Mouse (Mus musculus): Measurements from ENCODE around the gene C2cd4c. TPM values are rescaled to one million over a fixed set of nuclear protein-coding genes. Genes with fewer than 3 reads are reported as not detected.

The C2cd4c gene
- polyA plus RNA-seq, 1 experiment from 2014 or later, result 0.11 TPM

GRCm38 (mm10) chr10:79633006-79633777 is 19.4 kb upstream of the C2cd4c start:
- peaks cover 11% of the 10 kb centered on the region for H3K27me3 ChIP-seq
- no peak overlapping the region for H3K27ac ChIP-seq (replicated peaks)
- WGBS, result 87% methylated on average over 17 of the region's 17 CpGs
- no peaks in the 10 kb centered on the region for H3K36me3 ChIP-seq
- H3K9ac ChIP-seq, result no peak overlapping the region
- no peak overlapping the region for H3K4me2 ChIP-seq
- no peak for ATAC-seq (ENCODE audit: low read depth)
- no peaks in the 10 kb centered on the region for H3K9me3 ChIP-seq
- H3K4me1 ChIP-seq (replicated peaks), result peaks cover 11% of the 10 kb centered on the region
- no peak overlapping the region for H3K4me3 ChIP-seq

GRCm38 (mm10) chr10:79631432-79631831 is 17.6 kb upstream of the C2cd4c start:
- no peak overlapping the region for H3K27ac ChIP-seq (replicated peaks)
- H3K4me1 ChIP-seq (replicated peaks), result 0 out of 2 replicates have a peak, but pooled peaks cover 4% of the 10 kb centered on the region
- H3K9me3 ChIP-seq, result no peaks in the 10 kb centered on the region
- 57% methylated on average over 4 of the region's 4 CpGs for WGBS
- no peak overlapping the region for H3K4me2 ChIP-seq
- no peaks in the 10 kb centered on the region for H3K36me3 ChIP-seq
- no peak for ATAC-seq (ENCODE audit: low read depth)
- H3K4me3 ChIP-seq, result no peak overlapping the region
- no peak overlapping the region for H3K9ac ChIP-seq
- H3K27me3 ChIP-seq, result no peaks in the 10 kb centered on the region

- no peaks in the 10 kb centered on the region for H3K9me3 ChIP-seq
- no peak overlapping the region for H3K9ac ChIP-seq
- peaks cover 12% of the 10 kb centered on the region; the same call in 1 of the 2 replicates for H3K36me3 ChIP-seq
- ATAC-seq (ENCODE audit: low read depth), result no peak
- H3K4me3 ChIP-seq, result no peak overlapping the region
- H3K27me3 ChIP-seq, result no peaks in the 10 kb centered on the region
- H3K4me2 ChIP-seq, result no peak overlapping the region
- no peak overlapping the region for H3K27ac ChIP-seq (replicated peaks)
- WGBS, result 88% methylated on average over 5 of the region's 5 CpGs
- no peaks in the 10 kb centered on the region for H3K4me1 ChIP-seq (replicated peaks)
Observed at GRCm38 (mm10) chr10:79628377-79628776, 14.6 kb upstream of the C2cd4c start.

- no peak overlapping the region for H3K4me2 ChIP-seq
- no peaks in the 10 kb centered on the region for H3K9me3 ChIP-seq
- ATAC-seq (ENCODE audit: low read depth), result no peak
- no peak overlapping the region for H3K9ac ChIP-seq
- 81% methylated on average over 10 of the region's 10 CpGs for WGBS
- no peaks in the 10 kb centered on the region for H3K4me1 ChIP-seq (replicated peaks)
- H3K27ac ChIP-seq (replicated peaks), result no peak overlapping the region
- H3K27me3 ChIP-seq, result no peaks in the 10 kb centered on the region
- peaks cover 14% of the 10 kb centered on the region for H3K36me3 ChIP-seq
- no peak overlapping the region for H3K4me3 ChIP-seq
Observed at GRCm38 (mm10) chr10:79626156-79626555, 12.3 kb upstream of the C2cd4c start.

GRCm38 (mm10) chr10:79625398-79625797 is 11.6 kb upstream of the C2cd4c start:
- no peak for ATAC-seq (ENCODE audit: low read depth)
- no peak overlapping the region for H3K4me2 ChIP-seq
- no peaks in the 10 kb centered on the region for H3K27me3 ChIP-seq
- no peaks in the 10 kb centered on the region for H3K4me1 ChIP-seq (replicated peaks)
- WGBS, result 81% methylated on average over 9 of the region's 9 CpGs
- H3K4me3 ChIP-seq, result no peak overlapping the region
- H3K9ac ChIP-seq, result no peak overlapping the region
- H3K9me3 ChIP-seq, result no peaks in the 10 kb centered on the region
- H3K27ac ChIP-seq (replicated peaks), result no peak overlapping the region
- H3K36me3 ChIP-seq, result peaks cover 21% of the 10 kb centered on the region

GRCm38 (mm10) chr10:79623950-79624349 is 10.1 kb upstream of the C2cd4c start:
- no peaks in the 10 kb centered on the region for H3K27me3 ChIP-seq
- H3K4me3 ChIP-seq, result no peak overlapping the region
- H3K4me1 ChIP-seq (replicated peaks), result no peaks in the 10 kb centered on the region
- ATAC-seq (ENCODE audit: low read depth), result no peak
- H3K9me3 ChIP-seq, result no peaks in the 10 kb centered on the region
- H3K4me2 ChIP-seq, result no peak overlapping the region
- H3K9ac ChIP-seq, result no peak overlapping the region
- H3K27ac ChIP-seq (replicated peaks), result no peak overlapping the region
- H3K36me3 ChIP-seq, result peaks cover 32% of the 10 kb centered on the region
- 61% methylated on average over 12 of the region's 12 CpGs for WGBS

GRCm38 (mm10) chr10:79616376-79616775 is 2.6 kb upstream of the C2cd4c start:
- no peak overlapping the region for H3K4me3 ChIP-seq
- peaks cover 24% of the 10 kb centered on the region for H3K27me3 ChIP-seq
- H3K4me1 ChIP-seq (replicated peaks), result peaks cover 25% of the 10 kb centered on the region
- no peak overlapping the region for H3K9ac ChIP-seq
- ATAC-seq (ENCODE audit: low read depth), result no peak
- H3K9me3 ChIP-seq, result no peaks in the 10 kb centered on the region
- peaks cover 25% of the 10 kb centered on the region; the same call in 1 of the 2 replicates for H3K36me3 ChIP-seq
- no peak overlapping the region for H3K4me2 ChIP-seq
- H3K27ac ChIP-seq (replicated peaks), result no peak overlapping the region
- 86% methylated on average over 5 of the region's 5 CpGs for WGBS

GRCm38 (mm10) chr10:79615860-79616259 is 2.0 kb upstream of the C2cd4c start:
- Histone ChIP-seq H3K27ac (replicated peaks) (no peak overlapping the region), H3K9ac (no peak overlapping the region), H3K36me3 (peaks cover 21% of the 10 kb centered on the region; the same call in 1 of the 2 replicates), H3K9me3 (no peaks in the 10 kb centered on the region), H3K27me3 (peaks cover 29% of the 10 kb centered on the region), H3K4me3 (no peak overlapping the region), H3K4me1 (replicated peaks) (peaks cover 25% of the 10 kb centered on the region), H3K4me2 (no peak overlapping the region)
- ATAC-seq (ENCODE audit: low read depth), result no peak
- WGBS, result 13% methylated on average over 8 of the region's 8 CpGs

GRCm38 (mm10) chr10:79614305-79614643 is 449 bp upstream of the C2cd4c start:
- Histone ChIP-seq H3K4me1 (replicated peaks) (peaks cover 25% of the 10 kb centered on the region), H3K27me3 (peaks cover 33% of the 10 kb centered on the region), H3K36me3 (peaks cover 8% of the 10 kb centered on the region; the same call in 1 of the 2 replicates), H3K9ac (no peak overlapping the region), H3K4me3 (peak overlapping the region; percentile 58), H3K4me2 (peak overlapping the region; percentile 93), H3K9me3 (no peaks in the 10 kb centered on the region), H3K27ac (replicated peaks) (no peak overlapping the region)
- 63% methylated on average over 1 of the region's 1 CpGs for WGBS
- ATAC-seq (ENCODE audit: low read depth), result no peak; the same call in 1 of the 2 replicates

- H3K4me2 ChIP-seq, result peak overlapping the region; percentile 93
- no peak overlapping the region for H3K27ac ChIP-seq (replicated peaks)
- peak overlapping the region; percentile 57 for H3K9ac ChIP-seq
- H3K4me1 ChIP-seq (replicated peaks), result peaks cover 25% of the 10 kb centered on the region
- no peaks in the 10 kb centered on the region for H3K9me3 ChIP-seq
- 10% methylated on average over 51 of the region's 51 CpGs for WGBS
- H3K4me3 ChIP-seq, result peak overlapping the region; percentile 58
- H3K36me3 ChIP-seq, result no peaks in the 10 kb centered on the region
- peaks cover 33% of the 10 kb centered on the region for H3K27me3 ChIP-seq
- ATAC-seq (ENCODE audit: low read depth), result peak; percentile 25; the same call in 1 of the 2 replicates
Observed at GRCm38 (mm10) chr10:79612192-79613135, 1.4 kb downstream of the C2cd4c start.

GRCm38 (mm10) chr10:79611296-79611695 is 2.5 kb downstream of the C2cd4c start:
- 27% methylated on average over 5 of the region's 5 CpGs for whole genome bisulfite sequencing
- H3K36me3 ChIP-seq, result no peaks in the 10 kb centered on the region
- H3K27ac ChIP-seq (replicated peaks), result no peak overlapping the region
- no peak overlapping the region for H3K9ac ChIP-seq
- H3K27me3 ChIP-seq, result peaks cover 33% of the 10 kb centered on the region
- ATAC-seq (ENCODE audit: low read depth), result no peak
- H3K4me3 ChIP-seq, result no peak overlapping the region
- peaks cover 25% of the 10 kb centered on the region for H3K4me1 ChIP-seq (replicated peaks)
- H3K9me3 ChIP-seq, result no peaks in the 10 kb centered on the region
- H3K4me2 ChIP-seq, result no peak overlapping the region

- H3K27me3 ChIP-seq, result peaks cover 33% of the 10 kb centered on the region
- H3K36me3 ChIP-seq, result no peaks in the 10 kb centered on the region
- no peak for ATAC-seq (ENCODE audit: low read depth)
- no peaks in the 10 kb centered on the region for H3K9me3 ChIP-seq
- peaks cover 25% of the 10 kb centered on the region for H3K4me1 ChIP-seq (replicated peaks)
- 87% methylated on average over 3 of the region's 3 CpGs for WGBS
- H3K4me3 ChIP-seq, result no peak overlapping the region
- H3K9ac ChIP-seq, result no peak overlapping the region
- H3K27ac ChIP-seq (replicated peaks), result no peak overlapping the region
- H3K4me2 ChIP-seq, result no peak overlapping the region
Observed at GRCm38 (mm10) chr10:79609276-79609675, 4.5 kb downstream of the C2cd4c start.
